Mouse (Mus musculus) G1E (cell line): ENCODE data around the gene Izumo4. TPM values are rescaled to one million over a fixed set of nuclear protein-coding genes. Genes with fewer than 3 reads are reported as not detected.
A peak's percentile ranks its signal among the peaks of the same experiment; 100 is the strongest.

Experiments
- ATAC-seq: 2 replicates; pipeline ENCODE4 v1.8.0; 2016; ENCODE audit warnings: mild to moderate bottlenecking; ENCODE audit not compliant: insufficient number of reproducible peaks, poor library complexity, low FRiP score, severe bottlenecking; ENCODE audit errors: extremely low read depth
- DNase-seq: peaks from one replicate; pipeline ENCODE4 v3.0.0; 2012; ENCODE audit warnings: low spot score
- H3K27me3 ChIP-seq: 2 replicates; pipeline ENCODE4 v1.6.1; 2012; ENCODE audit warnings: mild to moderate bottlenecking, low read length, inconsistent platforms; ENCODE audit not compliant: insufficient read depth
- H3K36me3 ChIP-seq: replicated peaks from 2 replicates; pipeline ENCODE3; 2012; ENCODE audit warnings: mild to moderate bottlenecking, inconsistent platforms
- H3K4me1 ChIP-seq: 2 replicates; pipeline ENCODE4 v1.6.1; 2012; ENCODE audit warnings: low read depth, low read length, inconsistent platforms, mixed read lengths; ENCODE audit not compliant: insufficient read depth
- H3K4me3 ChIP-seq: 2 replicates; pipeline ENCODE4 v1.5.1; 2012; ENCODE audit warnings: low read depth, mild to moderate bottlenecking, inconsistent platforms, low read length, moderate library complexity, mixed read lengths
- H3K9me3 ChIP-seq: replicated peaks from 2 replicates; pipeline ENCODE4 v1.6.1; 2012; ENCODE audit warnings: inconsistent platforms
- CTCF ChIP-seq: IDR thresholded peaks from 2 replicates; pipeline ENCODE4 v1.5.1; 2012; ENCODE audit warnings: low read depth, low read length, inconsistent platforms, mixed read lengths
- GATA1 ChIP-seq: IDR thresholded peaks from 2 replicates; pipeline ENCODE4 v1.6.1; 2012; ENCODE audit warnings: borderline replicate concordance, low read length, inconsistent platforms, mixed read lengths
- GATA2 ChIP-seq: IDR thresholded peaks from 2 replicates; pipeline ENCODE4 v1.6.1; 2012; ENCODE audit warnings: low read depth, low read length, inconsistent platforms, borderline replicate concordance
- POLR2AphosphoS5 ChIP-seq: IDR thresholded peaks from 2 replicates; pipeline ENCODE4 v1.6.1; 2012; ENCODE audit warnings: low read depth, low read length, inconsistent platforms; ENCODE audit not compliant: insufficient replicate concordance
- TAL1 ChIP-seq: conservative IDR thresholded peaks from 2 replicates; pipeline ENCODE4 v1.6.1; 2012; ENCODE audit warnings: low read depth, low read length, inconsistent platforms, mixed read lengths
- polyA plus RNA-seq: library from polyadenylated mRNA; stranded (reverse); fragments of >175 nt; gene quantifications from 2 replicates; pipeline ENCODE4 v1.2.3, GENCODE M21; 2012
- total RNA-seq, 2 experiments: library from RNA; stranded (forward) in 1 of 2; stranded (reverse) in 1 of 2; fragments of 200-1000 nt in 1 of 2; fragments of >200 nt in 1 of 2; fragmentation: Nextera tagmentation in 1 of 2; gene quantifications; 2 replicates each; pipeline ENCODE4 v1.2.3; 2014 to 2017

Izumo4 gene
- total and polyA plus RNA-seq, 3 experiments, result 5.9 to 8.2 (median 7.4) TPM

DNA sequence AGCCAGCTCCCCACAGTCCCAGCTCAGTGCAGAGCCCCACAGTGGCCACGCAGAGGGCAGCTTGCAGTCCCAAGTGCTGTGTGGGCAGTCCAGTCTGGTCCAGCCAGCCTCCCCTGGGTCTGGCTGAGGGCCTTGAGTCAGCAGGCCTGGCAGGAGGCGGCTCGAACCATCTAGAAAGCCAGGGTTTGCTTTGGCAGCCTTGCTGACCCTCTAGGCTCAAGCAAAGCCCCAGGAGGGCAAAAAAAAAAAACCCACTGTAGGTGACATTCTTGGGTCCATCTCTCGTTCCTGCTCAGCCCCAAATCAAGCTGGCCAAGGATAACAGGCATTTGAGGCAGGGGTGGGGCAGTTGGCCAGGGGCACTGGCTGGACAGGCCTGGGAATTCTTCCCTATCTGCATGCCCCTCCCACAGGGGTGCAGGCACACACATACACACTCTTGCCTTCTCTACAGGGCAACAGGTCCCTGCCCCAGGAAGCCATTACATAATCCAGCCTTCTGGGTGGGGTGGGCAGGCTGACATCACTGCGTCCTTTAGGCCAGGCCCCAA is 27.7 kb upstream of the Izumo4 start:
- H3K9me3 ChIP-seq, result no peaks in the 10 kb centered on the region
- peaks cover 59% of the 10 kb centered on the region for H3K36me3 ChIP-seq
- no peak for ATAC-seq

DNA sequence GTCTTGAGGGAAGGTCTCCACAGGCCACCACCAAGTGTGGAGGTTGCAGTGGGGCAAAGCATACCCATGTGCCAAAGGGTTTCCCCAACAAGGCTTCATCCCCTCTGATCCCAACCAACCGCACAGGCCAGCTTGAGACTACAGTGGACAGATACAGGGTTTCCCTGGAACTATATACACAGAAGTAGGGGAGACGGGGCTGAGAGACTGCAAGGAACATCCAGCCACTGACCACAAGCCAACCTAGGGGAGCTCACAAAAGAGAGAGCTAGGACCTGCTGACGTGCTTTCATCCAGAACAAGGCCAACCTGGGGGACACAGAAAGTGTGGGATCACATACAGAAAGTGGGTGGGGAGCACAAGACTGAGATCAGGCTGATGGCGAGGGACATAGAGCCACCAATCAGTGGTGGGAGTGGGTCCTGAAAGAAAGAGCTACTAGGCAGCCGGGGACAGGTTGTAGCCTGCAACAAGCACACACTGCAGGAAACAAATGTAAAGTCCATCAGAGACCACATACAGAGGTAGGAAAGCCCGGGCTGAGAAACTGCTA is 27.1 kb upstream of the Izumo4 start:
- Histone ChIP-seq H3K27me3 (no peaks in the 10 kb centered on the region), H3K4me3 (peak overlapping the region; percentile 87), H3K9me3 (no peaks in the 10 kb centered on the region), H3K36me3 (peaks cover 54% of the 10 kb centered on the region), H3K4me1 (peaks cover 89% of the 10 kb centered on the region)
- DNase-seq (no peak), ATAC-seq (no peak)
- TF ChIP-seq TAL1 (no peak), CTCF (no peak), POLR2AphosphoS5 (no peak), GATA1 (no peak), GATA2 (no peak)

More for the DNA sequence above, 27.7 kb upstream of the Izumo4 start:
- Histone ChIP-seq H3K4me1 (peaks cover 89% of the 10 kb centered on the region), H3K27me3 (no peaks in the 10 kb centered on the region), H3K4me3 (peak overlapping the region; percentile 87)
- no peak for TF ChIP-seq POLR2AphosphoS5
- no peak for TF ChIP-seq GATA2
- no peak for TF ChIP-seq TAL1
- TF ChIP-seq CTCF, result no peak
- TF ChIP-seq GATA1, result no peak
- no peak for DNase-seq

DNA sequence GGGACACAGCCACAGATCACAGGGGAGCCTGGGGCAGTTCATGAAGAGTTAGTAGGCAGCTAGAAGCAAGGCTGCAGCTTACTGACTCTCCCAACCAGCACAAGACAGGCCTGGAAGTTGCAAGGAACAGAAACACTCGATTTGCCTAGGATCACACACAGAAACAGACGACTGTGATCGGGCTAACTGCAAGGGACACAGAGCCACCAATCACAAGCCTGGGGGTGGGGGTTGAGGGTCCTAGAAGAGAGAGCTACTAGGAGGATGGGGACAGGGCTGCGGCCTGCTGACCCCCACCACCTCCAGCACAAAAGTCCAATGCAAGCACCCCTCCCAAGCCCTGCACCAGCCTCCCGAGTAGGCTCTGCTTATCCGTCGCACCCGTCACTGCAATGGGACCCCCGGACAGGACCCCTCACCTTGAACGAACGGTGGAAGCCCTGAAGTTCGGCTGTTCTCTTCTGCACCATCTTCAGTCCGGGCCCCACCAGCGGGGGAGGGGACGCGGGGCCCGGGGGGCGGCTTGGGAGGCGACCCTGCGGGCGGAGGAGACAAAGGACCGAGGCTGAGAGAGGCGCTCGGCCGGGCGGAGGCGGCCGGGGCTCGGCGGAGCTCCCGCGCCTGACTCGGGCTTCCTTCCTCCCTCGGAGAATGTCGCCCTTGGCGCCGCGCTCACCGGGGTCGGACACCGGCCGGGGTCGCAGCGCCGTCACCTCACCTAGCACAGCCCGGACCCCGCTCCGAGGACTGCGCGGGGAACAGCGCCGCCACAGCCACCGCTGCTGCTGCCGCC is 26.4 kb upstream of the Izumo4 start:
- no peak for ATAC-seq
- DNase-seq, result no peak
- Histone ChIP-seq H3K4me1 (peaks cover 89% of the 10 kb centered on the region), H3K9me3 (no peaks in the 10 kb centered on the region), H3K36me3 (peaks cover 47% of the 10 kb centered on the region), H3K27me3 (no peaks in the 10 kb centered on the region), H3K4me3 (peak overlapping the region; percentile 87)
- TF ChIP-seq GATA1, result no peak
- TF ChIP-seq CTCF, result no peak
- TF ChIP-seq GATA2, result no peak
- no peak for TF ChIP-seq POLR2AphosphoS5

DNA sequence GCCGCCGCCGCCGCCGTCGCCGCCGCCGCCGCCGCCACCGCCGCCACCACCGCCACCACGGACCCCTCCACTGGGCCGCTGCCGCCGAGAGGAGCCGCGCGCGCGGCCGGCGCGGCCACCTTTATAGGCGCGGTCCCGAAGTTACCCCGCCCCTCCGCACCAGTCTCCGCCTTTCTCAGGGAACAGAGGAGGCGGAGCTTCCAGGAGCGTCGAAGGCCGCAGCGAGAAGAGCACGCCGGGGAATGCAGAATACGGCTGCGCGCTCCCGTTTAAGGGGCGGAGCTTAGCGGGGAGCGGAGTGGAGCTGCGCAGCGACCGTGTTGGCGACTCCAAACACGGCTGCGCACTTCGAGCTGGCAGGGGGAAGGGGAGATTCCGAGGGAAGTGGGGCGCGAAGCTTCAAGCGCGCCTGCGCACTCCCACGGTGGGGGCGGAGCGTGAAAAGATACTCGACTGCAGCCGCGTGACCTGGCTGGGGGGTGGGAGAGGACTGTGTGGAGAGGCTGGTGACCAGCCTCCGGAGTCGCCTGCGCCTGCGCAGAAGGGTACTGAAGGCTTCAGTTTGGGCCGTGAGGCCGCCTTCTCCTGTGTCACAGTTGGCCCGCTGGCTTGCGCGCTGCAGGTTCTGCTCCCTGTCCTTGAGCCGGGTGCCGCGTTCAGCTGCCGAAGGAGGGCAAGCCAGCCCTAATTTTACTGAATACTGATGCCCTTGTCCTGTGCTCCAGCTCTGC is 25.6 kb upstream of the Izumo4 start:
- ATAC-seq (peak; percentile 54), DNase-seq (peak; percentile 93)
- H3K4me3 ChIP-seq, result peak overlapping the region; percentile 87
- H3K9me3 ChIP-seq, result no peaks in the 10 kb centered on the region
- TF ChIP-seq TAL1, result no peak
- H3K4me1 ChIP-seq, result peaks cover 83% of the 10 kb centered on the region
- H3K36me3 ChIP-seq, result peaks cover 41% of the 10 kb centered on the region
- H3K27me3 ChIP-seq, result no peaks in the 10 kb centered on the region

DNA sequence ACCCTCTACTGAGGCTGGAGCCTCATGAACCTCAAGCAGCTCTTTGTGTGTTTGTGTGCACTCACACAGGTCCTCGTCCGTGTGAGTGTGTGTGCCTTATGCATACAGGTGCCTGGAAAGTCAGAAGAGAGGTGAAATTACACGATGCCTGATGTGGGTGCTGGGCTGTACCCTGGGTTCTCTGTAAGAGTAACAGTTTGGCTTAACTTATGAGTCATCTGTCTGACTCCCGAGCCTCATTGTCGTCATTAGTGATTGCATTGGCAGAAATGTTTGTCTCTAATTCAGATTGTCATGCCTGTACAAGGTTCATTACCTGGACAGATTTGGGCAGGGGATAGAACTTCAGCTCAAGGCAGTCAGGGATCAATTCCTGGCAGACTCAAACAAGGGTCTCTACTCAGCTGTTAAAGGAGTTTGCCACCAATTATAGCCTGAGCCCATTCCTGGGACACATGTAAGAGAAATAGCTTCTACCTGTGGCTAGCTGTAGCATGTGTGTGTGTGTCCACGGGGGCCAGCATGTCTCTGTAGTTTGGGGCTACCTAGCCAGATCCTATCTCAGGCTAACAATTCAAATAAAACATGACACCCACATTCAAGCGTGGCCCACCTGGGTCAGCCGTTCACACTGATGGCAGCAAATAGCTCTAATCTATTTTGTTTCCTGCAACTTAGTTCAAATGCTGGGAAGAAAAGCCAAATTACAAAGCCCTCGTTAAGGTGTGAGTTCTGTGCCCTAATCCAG is 24.7 kb upstream of the Izumo4 start:
- Histone ChIP-seq H3K4me1 (peaks cover 74% of the 10 kb centered on the region), H3K36me3 (peaks cover 39% of the 10 kb centered on the region), H3K9me3 (no peaks in the 10 kb centered on the region), H3K27me3 (no peaks in the 10 kb centered on the region), H3K4me3 (peak overlapping the region; percentile 87)
- ATAC-seq, result no peak
- DNase-seq, result no peak
- TF ChIP-seq GATA1, result no peak
- no peak for TF ChIP-seq CTCF
- no peak for TF ChIP-seq GATA2
- TF ChIP-seq TAL1, result no peak
- no peak for TF ChIP-seq POLR2AphosphoS5

DNA sequence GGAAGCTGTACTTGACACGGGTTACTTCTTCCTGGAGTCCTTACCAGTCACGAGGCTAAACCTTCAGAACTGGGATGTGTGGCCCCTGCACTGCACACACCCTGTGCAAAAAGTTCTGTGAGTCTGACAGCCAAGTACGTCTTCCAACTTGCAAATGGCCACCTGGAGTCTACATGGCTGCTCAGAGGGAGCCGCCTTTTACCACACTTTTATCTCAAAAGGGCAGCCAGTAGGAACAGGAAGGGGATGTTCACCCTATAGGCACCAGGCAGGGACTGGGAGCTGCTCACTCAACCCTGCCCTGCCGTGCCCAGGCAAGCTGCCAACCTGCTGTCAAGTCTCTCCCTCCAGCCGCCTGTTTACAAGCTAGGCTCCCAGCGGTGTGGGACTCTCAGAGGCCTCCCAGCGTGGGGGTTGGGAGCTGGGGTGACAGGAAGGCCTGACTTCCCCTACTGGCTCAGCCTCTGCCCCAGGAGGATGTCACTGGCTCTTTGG is 24.0 kb upstream of the Izumo4 start, which contains the start of gene Mknk2:
TSS of gene Mknk2 (minus strand) at position 171 of the 495 bp plus-strand sequence.
- peak within 1 kb of the TSS; percentile 87 for H3K4me3 ChIP-seq
- TF ChIP-seq TAL1 (peak; percentile 73), GATA1 (no peak)
- H3K4me1 ChIP-seq, result peaks cover 70% of the 10 kb centered on the region
- DNase-seq, result peak; percentile 87
- no peaks in the 10 kb centered on the region for H3K27me3 ChIP-seq
- peaks cover 35% of the 10 kb centered on the region for H3K36me3 ChIP-seq
- no peaks in the 10 kb centered on the region for H3K9me3 ChIP-seq
- peak; percentile 49 for ATAC-seq
